Comparison of ENCODE assay signal across 25 mouse cellular contexts in genomic region chr13:54311327-54312026, GRCm38 (mm10). TPM values are rescaled to one million over a fixed set of nuclear protein-coding genes. Genes with fewer than 3 reads are reported as not detected.
DNase-seq lines count a peak whose midpoint lies in the region; TF ChIP-seq lines count a peak whose summit lies in the region.
"Had no signal": no experiment of that assay in that cellular context is flagged by ENCODE, and none has a peak within 500 bp of the region (broad histone marks: within the 10 kb centered on the region; RNA-seq: fewer than 3 reads in every experiment).

No protein-coding gene starts in this region.

- H3K27ac ChIP-seq in cerebellum, adult 2 months (ENCODE audit: insufficient read depth, low read length): peak overlapping the region; percentile 56
- peak overlapping the region; percentile 90 for H3K27ac ChIP-seq in layer of hippocampus, adult 2 months
- H3K27ac ChIP-seq in cortical plate, adult 2 months (ENCODE audit: insufficient read depth, low read length): 0 out of 2 replicates have a peak overlapping the region, but pooled peaks have one; percentile 14
- H3K27ac ChIP-seq: embryonic facial prominence, embryonic 15.5 days; forebrain, embryonic 10.5 days; hindbrain, embryonic 13.5 days; limb, embryonic 10.5 days; midbrain, embryonic 15.5 days; neural tube, embryonic 13.5 days had no signal

- TF ChIP-seq CTCF in cerebellum, adult 2 months (IDR thresholded peaks at IDR 0.05; ENCODE audit: borderline replicate concordance, insufficient read depth, low read depth, low read length): no peak
- no peak for TF ChIP-seq CTCF in layer of hippocampus, adult 2 months (conservative IDR thresholded peaks at IDR 0.05)
- TF ChIP-seq CTCF in C2C12 (IDR thresholded peaks at IDR 0.05; ENCODE audit: control insufficient read depth, insufficient read depth, insufficient read length): no peak
- TF ChIP-seq CTCF in cortical plate, adult 2 months (IDR thresholded peaks at IDR 0.05; ENCODE audit: extremely low read depth, insufficient read depth, low read length): no peak

- no peaks in the 10 kb centered on the region for H3K36me3 ChIP-seq in C2C12 (ENCODE audit: control insufficient read depth, insufficient read depth)
- H3K36me3 ChIP-seq: embryonic facial prominence, embryonic 15.5 days; heart, embryonic 13.5 days; limb, embryonic 10.5 days; midbrain, embryonic 15.5 days had no signal

- peak overlapping the region; percentile 28 for H3ac ChIP-seq in C2C12 (ENCODE audit: control insufficient read depth, insufficient read length, low read depth)

- no peaks in the 10 kb centered on the region for H3K27me3 ChIP-seq in cerebellum, adult 2 months (ENCODE audit: control insufficient read depth, insufficient read depth, low read length)
- H3K27me3 ChIP-seq in C2C12 (ENCODE audit: control insufficient read depth, insufficient read depth, insufficient read length): no peaks in the 10 kb centered on the region
- H3K27me3 ChIP-seq: embryonic facial prominence, embryonic 15.5 days; heart, embryonic 13.5 days; hindbrain, embryonic 13.5 days; midbrain, embryonic 15.5 days; neural tube, embryonic 13.5 days had no signal

- H3K4me3 ChIP-seq in cerebellum, adult 2 months (replicated peaks; ENCODE audit: insufficient read depth, low read depth, low read length): no peak overlapping the region
- H3K4me3 ChIP-seq in layer of hippocampus, adult 2 months: no peak overlapping the region
- no peak overlapping the region for H3K4me3 ChIP-seq in C2C12 (ENCODE audit: insufficient read depth, poor library complexity, severe bottlenecking)
- H3K4me3 ChIP-seq in cortical plate, adult 2 months (ENCODE audit: insufficient read depth, low read length): no peak overlapping the region
- H3K4me3 ChIP-seq: embryonic facial prominence, embryonic 15.5 days; forebrain, embryonic 10.5 days; heart, embryonic 13.5 days; hindbrain, embryonic 13.5 days; limb, embryonic 10.5 days; midbrain, embryonic 15.5 days; neural tube, embryonic 13.5 days had no signal

- WGBS in cerebellum, adult 2 months: 56% methylated on average over 4 of the region's 4 CpGs

- no peak for DNase-seq in cerebellum, adult 2 months
- DNase-seq in cerebellum, postnatal 36 days: no peak
- DNase-seq in layer of hippocampus, adult 2 months (ENCODE audit: low spot score in 2 of 2): no peak
- DNase-seq in layer of hippocampus, adult 18-20 months (ENCODE audit: low spot score in 2 of 2): no peak
- DNase-seq in urinary bladder, postnatal 14 days (ENCODE audit: low spot score): no peak
- no peak for DNase-seq in urinary bladder, adult 2 months (ENCODE audit: low spot score)
- DNase-seq: adrenal gland, postnatal 25 days; gastrocnemius, postnatal 14 days; heart, adult 18-20 months; heart, postnatal 14 days; kidney, adult 18-20 months; kidney, postnatal 4 days; retina, postnatal 1 day; thymus, postnatal 25 days had no signal

- H3K4me1 ChIP-seq in cerebellum, adult 2 months (ENCODE audit: control insufficient read depth, insufficient read depth, low read length): peaks cover 51% of the 10 kb centered on the region
- H3K4me1 ChIP-seq in cortical plate, adult 2 months (ENCODE audit: control insufficient read depth, insufficient read depth, low read length): peaks cover 25% of the 10 kb centered on the region

- TF ChIP-seq POLR2A in cerebellum, adult 2 months (IDR thresholded peaks at IDR 0.05; ENCODE audit: borderline replicate concordance, insufficient read depth, low read length): no peak
- no peak for TF ChIP-seq POLR2A in cortical plate, adult 2 months (IDR thresholded peaks at IDR 0.05; ENCODE audit: extremely low read depth, insufficient read depth, low read length)

- peaks cover 4% of the 10 kb centered on the region for H3K79me2 ChIP-seq in C2C12 (ENCODE audit: control insufficient read depth, insufficient read depth)

- H3K79me3 ChIP-seq in C2C12 (ENCODE audit: low read depth): no peaks in the 10 kb centered on the region

TF ChIP-seq in C2C12, 6 proteins besides CTCF, POLR2A, EP300 and RAD21:
- TF ChIP-seq MAX (IDR thresholded peaks at IDR 0.05) (no peak), USF1 (IDR thresholded peaks at IDR 0.05; ENCODE audit: low read depth) (no peak), MYOD1 (IDR thresholded peaks at IDR 0.05; ENCODE audit: control insufficient read depth, insufficient read length, low read depth) (no peak), MYOG (IDR thresholded peaks at IDR 0.05; ENCODE audit: control insufficient read depth, extremely low read depth, insufficient read length) (no peak), FOSL1 (IDR thresholded peaks at IDR 0.05; ENCODE audit: insufficient read depth, low read length, poor library complexity, severe bottlenecking) (no peak), CEBPB (IDR thresholded peaks at IDR 0.05; ENCODE audit: low read depth) (no peak)

RNA-seq across cellular contexts. Expression of gene Cplx2, which starts 59.7 kb away (rescaled TPM):
- polyA plus RNA-seq in cerebellum, adult 2 months (2012; rRNA removed): 361 and 392 TPM in 2 replicates
- total RNA-seq in layer of hippocampus, adult 2 months (2021): 1,000 to 10,000 TPM; 1,009 to 1,066 TPM
- 100 to 1,000 TPM; 963 to 982 TPM for total RNA-seq in layer of hippocampus, adult 18-20 months (2021)
- 9.0 TPM for polyA plus RNA-seq in C2C12 (2012; fragmentation: generic; extraction: Trizol)
- polyA plus RNA-seq in cortical plate, adult 2 months (2012; rRNA removed): 496 and 516 TPM in 2 replicates
- polyA plus RNA-seq in urinary bladder, adult 2 months (2012; rRNA removed): 5.7 and 10.5 TPM in 2 replicates
- polyA plus RNA-seq: activated CD4-positive, CD25-positive, alpha-beta regulatory T cell, adult 4 months; inflammation-experienced regulatory T-cells, adult 6 months had no signal

Comparison
In these comparisons a context has a peak if more than half of its experiments do, and no peak if none do; other contexts are left out.
1. H3K27ac ChIP-seq: peak in every context shown above with its lines; median percentile 90 in layer of hippocampus, adult 2 months; 56 in cerebellum, adult 2 months; 14 in cortical plate, adult 2 months.
2. RNA of gene Cplx2, which starts 59.7 kb away (polyA plus RNA-seq): 496 to 516 TPM in cortical plate, adult 2 months and 361 to 392 TPM in cerebellum, adult 2 months; 9.0 TPM in C2C12 (single experiment) and 5.7 to 10.5 TPM in urinary bladder, adult 2 months; every median in the first group is over 10 times any median in the second.